Mouse (Mus musculus): Measurements from ENCODE around the gene Dmgdh.

The Dmgdh gene

DNA sequence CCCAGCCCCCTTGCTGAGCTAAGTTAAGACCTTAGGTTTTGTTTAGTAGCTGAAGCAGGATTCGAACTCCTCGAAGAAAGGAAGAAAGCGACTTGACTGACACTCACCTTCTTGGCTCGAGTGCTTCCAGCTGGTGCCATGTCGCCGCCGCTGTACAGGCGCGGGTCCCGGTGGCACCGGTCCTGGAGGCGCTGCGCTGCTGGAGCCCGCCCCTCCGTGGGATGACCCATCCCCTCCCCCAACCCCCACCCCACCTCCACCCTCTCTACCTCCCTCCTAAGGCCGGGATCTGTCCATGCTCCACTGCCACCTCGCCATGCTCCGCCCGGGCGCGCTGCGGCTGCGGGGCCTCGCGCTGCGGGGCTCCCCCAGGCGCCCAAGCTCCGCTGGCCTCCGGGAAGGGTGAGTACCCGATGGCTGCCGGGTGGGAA is at the start of gene Dmgdh, which contains the start of gene Bhmt2:
Gene Dmgdh, plus strand, starts transcription at position 303 of the 431 bp plus-strand sequence.
Gene Bhmt2, minus strand, starts transcription at position 172 of the 431 bp plus-strand sequence.
- DNase-seq (ENCODE audit: low spot score), result no peak

DNA sequence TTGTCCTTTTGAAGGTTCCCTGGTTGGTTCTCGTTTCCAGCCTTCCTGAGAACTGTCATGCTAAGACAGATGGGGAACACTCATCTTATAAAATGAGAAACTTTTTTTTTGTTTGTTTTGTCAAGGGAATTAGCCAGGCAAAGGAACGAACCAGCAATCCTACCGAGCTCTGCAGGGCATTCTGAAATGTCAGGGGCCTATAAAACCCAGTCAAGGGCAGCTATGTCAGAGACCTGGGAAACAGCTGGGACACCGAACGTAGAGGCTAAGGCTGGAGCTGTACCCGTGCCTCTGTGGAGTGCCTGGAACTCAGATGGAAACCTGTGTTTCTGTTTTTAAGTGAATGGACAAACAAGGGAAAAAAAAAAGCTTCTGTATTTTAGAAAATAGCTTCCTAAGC is 45.4 kb upstream of the Dmgdh start:
- DNase-seq (ENCODE audit: low spot score), result no peak

DNA sequence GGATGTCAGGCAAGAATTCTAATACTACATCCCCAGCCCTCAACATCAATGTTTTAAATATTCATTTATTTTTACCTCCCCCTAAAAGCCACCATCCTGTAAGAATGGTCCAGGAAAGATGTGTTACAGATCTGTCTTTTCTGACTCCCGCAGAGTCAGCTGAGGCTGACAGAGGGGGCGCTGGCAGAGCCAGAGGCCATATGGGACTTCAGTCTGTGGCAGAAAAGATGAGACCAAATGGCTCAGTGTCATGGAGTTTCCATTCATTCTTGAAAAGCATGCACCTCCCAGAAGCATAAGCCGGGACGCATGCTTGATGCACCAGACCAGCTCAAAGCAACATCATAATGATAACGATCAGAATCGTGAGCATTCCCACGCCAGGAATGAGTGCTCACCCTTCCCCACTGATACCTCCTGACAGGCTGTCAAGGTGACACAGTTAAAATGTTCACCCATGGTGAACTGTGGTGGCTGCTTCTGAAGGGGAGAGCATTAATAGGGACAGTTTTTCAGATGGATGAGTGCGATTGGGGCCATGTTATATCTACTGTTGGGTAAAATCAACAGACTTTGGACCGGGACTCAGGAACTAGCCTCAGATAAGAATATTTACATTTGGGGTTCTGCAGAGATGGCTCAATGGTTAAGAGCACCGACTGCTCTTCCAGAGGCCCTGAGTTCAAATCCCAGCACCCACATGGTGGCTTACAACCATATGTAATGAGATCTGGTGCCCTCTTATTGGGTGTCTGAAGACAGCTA is 43.1 kb upstream of the Dmgdh start:
- no peak for DNase-seq (ENCODE audit: low spot score)

DNA sequence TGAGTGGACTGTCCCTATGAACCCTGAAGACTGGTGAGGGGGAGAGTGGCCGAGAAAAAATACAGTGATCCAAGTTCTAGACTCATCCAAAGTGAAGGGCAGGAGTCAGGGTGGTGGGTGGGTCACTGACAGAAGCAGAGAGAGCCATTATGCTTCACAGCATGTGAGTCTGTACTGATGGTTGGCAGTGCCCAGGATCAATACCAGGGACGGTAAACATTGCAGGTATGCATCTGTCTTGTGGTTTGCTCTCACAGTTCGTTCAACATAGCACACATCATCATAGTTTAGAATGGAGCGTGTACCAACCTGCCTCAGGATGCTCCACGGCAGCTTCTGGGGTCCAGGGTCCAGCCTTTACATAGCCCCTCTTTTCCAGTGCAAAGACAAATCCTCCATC is 41.3 kb upstream of the Dmgdh start:
- DNase-seq (ENCODE audit: low spot score), result no peak

DNA sequence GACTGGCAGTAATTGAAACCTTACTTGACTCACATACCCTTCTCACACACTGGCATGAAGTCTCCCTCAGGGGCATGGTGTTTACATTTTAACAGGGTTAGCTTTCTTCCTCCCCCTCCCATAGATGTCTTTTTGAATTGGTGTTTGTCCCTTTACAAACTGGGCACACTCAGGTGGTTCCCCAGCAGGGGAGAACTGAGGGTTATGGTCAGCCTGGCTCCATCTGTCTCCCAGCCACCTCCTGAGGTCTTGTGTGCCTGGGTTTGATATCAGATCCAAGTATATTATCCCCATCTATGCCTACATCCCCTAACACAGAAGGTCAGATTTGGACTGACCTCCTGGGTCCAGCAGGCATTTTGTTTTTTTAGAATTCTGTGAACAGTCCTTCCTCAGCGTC is 37.7 kb upstream of the Dmgdh start:
- no peak for DNase-seq (ENCODE audit: low spot score)

DNA sequence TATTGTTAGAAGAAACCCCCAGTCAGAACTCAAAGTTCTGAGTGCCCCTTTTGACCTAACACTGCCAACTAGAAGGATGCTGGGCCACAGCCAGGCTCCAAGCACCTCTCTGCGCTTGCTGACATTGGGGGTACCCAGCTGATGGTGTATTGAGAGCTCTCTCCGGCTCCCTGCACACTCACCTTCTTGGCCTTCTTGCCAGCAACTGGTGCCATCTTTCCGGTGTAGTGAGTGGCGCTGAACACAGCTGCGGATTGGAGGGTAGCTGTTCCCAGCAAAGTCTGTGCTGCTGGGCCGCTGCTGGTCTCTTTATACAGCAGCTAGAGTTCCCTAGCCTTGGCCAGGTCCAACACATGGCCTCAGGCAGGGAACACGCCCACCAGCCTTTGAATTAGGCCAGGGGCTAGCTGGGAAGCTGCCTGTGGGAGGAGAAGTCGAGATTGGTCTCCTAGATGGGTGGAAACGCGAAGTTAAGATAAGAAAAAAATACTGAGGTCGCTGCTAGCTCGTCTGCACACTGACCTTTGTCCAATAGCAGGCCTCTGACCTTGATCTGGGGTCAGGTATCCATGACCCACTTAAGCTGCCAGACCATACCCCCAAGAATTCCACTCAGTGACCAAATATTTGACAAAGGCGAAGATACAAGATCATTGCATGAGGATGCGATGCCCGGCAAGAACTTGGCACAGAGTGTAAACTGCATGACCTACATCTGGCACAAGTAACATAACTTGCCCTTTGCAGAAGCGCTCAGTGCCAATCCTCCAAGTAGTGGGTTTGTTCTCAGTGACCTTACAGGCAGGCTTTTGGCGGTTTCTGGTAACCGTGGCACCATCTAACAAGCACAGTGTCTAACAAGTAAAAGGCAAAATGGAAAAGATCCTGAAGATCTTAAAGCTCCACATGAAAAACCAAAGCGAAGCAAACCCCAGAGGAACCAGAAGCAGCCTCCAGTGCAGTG is 36.7 kb upstream of the Dmgdh start, which contains the start of gene Bhmt:
Gene Bhmt, minus strand, starts transcription at position 680 of the 964 bp plus-strand sequence.
- DNase-seq (ENCODE audit: low spot score), result no peak

DNA sequence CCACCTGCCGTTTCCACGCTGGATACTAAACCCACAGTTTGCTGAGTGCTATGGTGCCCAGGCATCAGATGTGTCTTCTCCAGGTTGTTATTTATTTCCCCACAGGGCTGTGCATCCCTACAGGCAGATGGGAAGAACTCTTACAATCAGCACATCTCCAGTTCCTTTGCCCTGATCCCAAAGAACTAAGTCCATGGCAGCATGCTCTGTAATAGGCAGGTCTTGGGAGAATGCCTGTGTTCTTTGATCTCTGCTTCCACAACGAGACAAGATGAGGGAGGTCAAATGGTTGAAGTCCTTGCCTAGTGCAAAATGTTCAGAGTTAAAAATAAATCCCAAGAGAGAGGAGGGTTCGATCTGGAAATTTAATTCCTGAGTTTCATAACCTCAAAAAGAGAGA is 34.6 kb upstream of the Dmgdh start:
- no peak for DNase-seq (ENCODE audit: low spot score)

DNA sequence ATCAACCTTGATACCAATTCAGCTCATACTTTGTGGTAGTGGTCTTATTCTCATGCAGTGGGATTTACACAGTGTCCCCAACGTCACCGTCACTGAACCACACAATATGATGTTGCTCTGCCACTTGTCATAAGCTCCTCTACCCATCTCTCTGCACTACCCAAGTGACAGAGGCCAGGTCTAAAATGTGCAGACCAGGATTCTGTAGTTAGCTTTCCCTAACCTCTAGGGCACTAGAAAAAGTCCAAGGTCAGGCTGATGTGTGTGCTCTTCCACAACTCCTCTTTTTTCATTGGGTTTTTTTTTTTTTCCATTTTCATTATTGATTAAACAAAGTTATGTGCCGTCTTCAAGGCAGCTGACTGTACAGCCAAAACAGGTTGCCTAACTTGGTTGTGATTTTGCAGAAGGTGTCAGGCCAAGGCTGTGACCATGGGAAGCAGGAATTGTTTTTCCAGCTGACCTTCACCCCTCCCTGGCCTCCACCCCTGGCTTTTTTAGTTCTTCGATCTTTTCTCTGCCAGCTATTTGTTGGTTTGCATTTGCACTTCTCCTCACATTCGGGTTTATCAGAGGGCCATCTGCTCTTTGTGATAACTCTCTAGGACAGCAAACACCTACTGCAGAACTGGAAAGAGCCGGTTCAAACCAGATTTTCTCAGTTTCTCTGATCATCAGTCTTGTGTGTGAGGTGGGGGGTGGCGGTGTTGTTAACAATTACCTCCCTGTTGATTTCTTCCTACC is 25.7 kb upstream of the Dmgdh start:
- DNase-seq (ENCODE audit: low spot score), result no peak

DNA sequence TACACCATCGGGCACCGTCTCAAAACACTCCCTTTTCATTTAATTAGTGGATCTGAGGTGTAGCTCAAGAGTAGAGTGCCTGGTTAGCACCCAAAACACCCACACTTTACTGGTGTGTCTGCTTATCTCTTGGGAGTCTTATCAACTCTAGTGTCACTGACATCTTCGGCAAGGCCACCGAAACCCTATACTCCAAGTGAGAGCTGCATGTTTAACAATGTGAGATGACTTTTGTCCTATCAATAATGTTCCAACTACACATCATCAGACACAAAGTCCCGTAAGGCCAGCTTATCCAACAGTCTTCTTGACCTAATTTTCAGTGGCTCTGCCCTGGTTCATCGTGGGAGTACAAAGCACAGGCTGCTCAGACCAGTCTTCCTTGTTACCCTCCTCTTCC is 20.9 kb upstream of the Dmgdh start:
- no peak for DNase-seq (ENCODE audit: low spot score)

DNA sequence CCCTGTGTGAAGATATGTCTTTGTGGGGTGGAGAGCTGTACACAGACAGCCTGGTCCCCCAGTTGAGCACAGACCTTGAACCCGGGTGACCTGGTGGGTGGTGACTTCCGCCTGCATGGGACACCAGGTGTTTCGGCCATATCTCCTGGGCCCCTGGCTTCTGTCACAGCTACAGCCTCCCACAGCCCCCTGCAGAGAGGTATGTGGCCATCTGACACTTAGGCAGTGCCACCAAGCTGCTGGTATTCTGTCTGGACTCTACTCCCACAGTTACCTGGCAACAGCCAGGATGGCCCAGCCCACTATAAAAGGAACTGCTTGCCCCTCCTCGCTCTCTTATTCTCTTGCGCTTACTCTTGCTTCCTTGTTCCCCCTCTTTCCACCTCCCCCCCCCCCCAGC is 16.3 kb upstream of the Dmgdh start:
- DNase-seq (ENCODE audit: low spot score), result no peak

DNA sequence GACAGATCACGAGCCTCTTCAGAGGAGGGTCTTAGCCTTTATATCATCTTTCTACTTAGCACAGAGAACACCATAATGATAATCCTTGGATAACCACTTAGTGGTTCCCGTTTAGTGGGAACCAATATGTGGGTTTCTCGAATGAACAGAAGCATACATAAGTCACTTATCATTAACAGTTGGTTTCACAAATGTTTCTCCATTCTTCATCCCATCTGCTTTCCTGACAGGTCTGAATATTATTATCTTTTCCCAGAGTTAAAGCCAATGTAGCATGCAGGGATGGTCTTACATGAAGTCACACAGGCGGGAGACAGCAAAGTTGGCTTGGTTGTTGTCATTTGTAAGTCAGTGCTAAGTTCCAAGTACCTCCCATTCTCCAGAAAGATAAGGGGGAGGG is 6.6 kb upstream of the Dmgdh start:
- no peak for DNase-seq (ENCODE audit: low spot score)

DNA sequence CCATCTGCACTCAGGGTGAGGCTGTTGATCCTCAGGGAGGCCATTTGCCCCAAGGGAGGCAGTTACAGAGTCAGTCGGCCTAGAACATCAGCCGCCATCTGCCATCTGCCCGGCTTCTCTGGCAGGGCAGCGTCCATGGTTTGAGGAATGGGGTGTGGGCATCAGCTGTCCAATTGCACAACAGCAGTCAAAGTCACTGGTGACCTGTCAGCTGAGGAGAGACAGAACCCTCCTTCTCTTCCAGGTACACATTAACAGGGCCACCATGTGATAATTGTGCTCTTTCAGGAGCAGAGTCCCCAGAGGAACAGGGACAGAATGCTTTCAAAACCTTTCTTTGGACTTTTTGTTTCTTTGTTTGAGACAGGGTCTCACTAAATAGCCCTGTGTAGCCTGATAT is 1.9 kb upstream of the Dmgdh start:
- no peak for DNase-seq (ENCODE audit: low spot score)

DNA sequence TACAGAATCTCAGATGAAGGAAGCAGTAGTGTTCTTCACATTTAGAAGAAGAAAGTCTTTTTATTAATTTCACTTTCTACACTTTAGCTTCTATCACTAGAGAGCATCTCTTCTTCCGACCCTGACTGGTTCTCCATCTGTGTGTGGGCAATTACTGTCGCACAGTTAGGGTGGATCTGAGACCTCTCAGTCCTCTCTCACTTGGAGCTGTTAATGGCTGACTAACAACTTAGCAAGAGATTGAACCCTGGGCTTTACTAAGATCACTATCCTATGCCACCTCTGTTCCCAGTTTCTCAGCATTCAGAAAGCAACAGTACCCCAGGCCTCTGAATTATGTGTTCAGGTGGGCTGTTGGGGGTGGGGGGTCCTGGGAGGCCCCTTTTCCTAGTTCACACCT is 937 bp upstream of the Dmgdh start:
- DNase-seq (ENCODE audit: low spot score), result no peak

DNA sequence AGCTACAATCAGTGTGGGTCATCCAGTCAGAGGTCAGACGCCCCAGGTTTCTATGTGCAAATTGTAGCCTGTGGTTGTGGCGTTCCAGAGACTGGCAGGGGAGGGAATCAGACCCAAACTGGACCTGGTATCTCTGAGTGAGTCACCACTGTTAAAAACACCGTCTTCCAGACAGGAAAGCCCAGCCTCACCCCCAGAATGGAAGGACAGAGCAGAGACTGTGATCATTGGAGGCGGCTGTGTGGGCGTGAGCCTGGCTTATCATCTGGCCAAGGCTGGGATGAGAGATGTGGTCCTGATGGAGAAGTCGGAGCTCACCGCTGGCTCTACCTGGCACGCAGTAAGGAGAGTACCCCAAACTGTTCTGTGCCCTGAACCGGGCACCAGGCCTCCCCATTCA is 2.6 kb downstream of the Dmgdh start:
- no peak for DNase-seq (ENCODE audit: low spot score)

DNA sequence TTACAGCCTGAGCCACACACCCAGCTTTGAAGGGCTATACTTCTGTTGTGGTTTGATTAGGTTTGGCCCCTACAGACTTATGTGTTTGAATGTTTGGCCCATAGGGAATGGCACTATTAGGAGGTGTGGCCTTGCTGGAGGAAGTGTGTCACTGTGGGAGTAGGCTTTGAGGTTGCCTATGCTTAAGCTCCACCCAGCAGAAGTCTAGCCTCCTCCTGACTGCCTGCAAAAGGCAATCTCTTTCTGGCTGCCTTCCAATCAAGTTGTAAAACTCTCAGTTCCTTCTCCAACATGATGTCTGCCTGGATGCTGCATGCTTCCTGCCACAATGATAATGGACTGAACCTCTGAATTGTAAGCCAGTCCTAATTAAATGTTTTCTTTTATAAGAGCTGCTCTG is 9.1 kb downstream of the Dmgdh start:
- no peak for DNase-seq (ENCODE audit: low spot score)

DNA sequence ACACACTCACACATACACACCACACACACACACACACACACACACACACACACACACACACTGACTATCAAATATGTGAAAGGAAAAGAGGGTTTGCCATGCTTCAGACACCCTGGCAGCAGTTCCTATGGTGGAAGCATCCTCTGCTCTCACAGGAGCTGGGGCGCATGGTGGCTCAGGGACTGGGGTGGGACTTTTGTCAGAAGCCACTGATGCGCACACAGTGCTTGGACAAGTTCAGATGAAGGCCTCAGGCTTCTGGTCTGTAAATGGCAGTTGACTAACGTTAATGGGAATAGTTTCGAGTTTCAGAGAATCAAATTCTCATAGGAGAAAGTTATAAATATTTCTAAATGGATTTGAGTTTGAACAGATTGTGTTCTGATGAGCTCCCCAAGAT is 11.0 kb downstream of the Dmgdh start:
- DNase-seq (ENCODE audit: low spot score), result no peak

DNA sequence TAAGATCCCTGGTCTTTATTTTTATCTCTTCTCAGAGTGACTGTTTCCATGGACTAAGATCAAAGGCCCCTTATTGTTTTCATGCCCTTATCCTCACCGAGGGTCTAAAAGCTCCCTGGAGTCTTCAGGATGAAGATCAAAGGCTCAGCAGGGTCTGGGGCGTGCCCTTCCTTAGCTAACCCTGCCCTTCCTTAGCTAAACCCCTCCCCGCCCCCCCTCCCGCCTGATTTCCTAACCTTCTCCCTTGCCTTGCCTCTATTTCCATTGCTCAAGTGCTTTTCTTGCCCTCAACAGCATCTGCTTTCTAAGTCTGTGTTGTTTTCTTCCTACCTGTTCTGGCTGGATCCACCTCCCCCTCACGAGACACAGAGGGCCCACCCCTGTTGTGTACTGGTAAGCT is 13.1 kb downstream of the Dmgdh start:
- DNase-seq (ENCODE audit: low spot score), result no peak

DNA sequence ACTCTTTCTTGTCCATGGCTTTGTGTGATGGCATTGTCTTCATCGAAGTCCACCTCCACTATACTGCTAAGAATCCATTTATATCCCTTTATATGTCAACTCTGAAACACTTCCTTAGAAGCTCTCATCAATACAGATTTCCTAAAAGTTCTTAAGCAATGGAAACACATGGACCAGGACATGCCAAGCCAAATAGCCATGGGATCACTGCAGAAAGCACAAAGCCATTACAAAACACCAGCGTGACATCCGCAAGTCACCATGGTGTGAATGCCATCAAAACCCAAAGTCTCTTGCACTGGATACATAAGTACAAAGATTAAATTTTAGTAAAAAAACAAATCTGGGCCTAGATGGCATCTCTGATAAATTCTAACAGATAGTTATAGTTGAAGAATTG is 15.3 kb downstream of the Dmgdh start:
- no peak for DNase-seq (ENCODE audit: low spot score)

DNA sequence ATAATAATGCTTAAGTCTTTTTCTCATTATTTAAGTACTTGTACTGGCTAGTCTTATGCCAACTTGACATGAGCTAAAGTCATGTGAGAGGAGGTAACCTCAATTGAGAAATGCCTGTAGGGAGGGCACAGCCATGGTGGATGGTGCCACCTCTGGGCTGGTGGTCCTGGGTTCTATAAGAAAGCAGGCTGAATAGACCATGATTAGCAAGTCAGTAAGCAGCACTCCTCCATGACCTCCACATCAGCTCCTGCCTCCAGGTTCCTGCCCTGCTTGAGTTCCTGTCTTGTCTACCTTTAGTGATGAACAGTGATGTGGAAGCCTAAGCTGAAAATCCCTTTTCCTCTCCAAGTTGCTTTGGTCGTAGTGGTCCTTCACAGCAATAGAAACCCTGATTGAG is 16.6 kb downstream of the Dmgdh start:
- no peak for DNase-seq (ENCODE audit: low spot score)

DNA sequence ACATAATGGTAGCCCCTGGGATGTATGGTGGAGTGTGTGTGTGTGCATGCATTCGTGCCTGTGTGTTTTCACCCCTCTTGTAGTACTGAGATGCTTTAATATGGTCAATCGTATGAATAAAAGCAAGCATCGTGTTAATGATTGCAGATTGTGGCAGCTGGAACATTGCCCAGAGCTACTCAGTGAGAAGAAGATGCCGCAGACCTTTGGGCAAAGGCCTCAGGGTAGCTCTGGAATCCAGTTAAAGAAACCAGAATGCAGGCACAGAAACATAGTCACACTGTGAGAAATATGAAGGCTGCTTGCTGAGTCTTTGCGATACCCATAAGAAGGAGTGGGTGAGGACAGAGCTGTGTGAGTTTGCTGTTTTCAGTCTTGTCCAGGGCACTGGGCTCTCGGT is 24.6 kb downstream of the Dmgdh start:
- DNase-seq (ENCODE audit: low spot score), result no peak

DNA sequence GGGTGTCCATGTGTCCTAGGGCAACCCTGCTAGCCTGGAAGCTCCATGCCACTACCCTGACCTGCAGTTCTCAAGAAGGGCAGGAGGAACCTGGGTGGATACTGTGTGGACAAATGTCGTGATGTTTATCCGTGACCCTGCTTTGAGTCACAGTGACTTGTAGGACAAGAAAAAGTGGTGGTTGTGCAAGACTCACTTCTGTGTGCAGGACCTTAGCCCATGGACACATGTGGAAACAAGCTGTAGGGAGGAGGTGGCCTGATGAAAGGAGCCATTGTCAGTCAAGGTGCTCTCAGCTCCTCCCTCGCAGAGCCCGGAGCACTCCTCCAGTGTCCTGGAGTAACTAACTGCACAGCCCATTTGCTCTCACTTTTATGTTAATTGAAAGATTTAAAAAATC is 31.5 kb downstream of the Dmgdh start:
- no peak for DNase-seq (ENCODE audit: low spot score)

DNA sequence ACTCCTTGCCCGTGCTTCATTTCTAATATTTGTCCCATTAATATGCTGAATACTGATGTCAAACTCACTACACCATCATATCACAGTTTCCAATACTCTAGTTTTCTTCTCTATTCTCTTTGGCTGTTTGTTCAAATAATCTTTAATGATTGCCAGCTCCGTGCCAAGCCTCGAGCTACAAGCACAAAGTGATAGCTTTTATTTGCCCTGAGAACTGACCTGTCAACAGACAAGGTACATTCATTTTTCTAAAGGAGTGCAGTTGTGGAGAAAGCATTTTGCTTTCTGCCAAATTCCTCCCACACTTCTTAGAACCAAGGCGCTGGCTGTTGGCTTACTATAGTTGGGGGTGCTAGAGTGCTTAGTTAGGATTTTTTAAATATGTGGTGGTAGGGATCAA is 33.0 kb downstream of the Dmgdh start:
- no peak for DNase-seq (ENCODE audit: low spot score)
